ENCODE assay signal across 19 mouse cellular contexts in the genomic region with DNA sequence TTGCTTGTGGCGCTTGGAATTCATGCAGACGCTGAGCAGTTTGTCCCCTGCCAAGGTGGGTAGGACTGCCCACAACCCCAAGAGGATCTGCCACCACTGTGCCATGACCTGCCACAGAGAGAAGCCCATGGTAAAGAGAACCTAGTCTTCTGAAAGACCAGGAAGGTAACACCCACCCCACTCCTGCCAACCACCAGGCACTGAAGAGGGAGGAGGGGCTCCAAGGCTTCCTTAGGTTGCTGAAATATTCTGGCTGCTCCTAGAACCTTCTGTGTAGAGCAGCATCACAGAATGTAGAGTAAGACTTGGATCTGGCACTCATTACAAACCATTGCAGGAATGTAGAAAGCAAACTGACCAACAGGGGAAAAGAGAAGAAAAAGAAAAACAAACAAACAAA. TPM values are rescaled to one million over a fixed set of nuclear protein-coding genes. Genes with fewer than 3 reads are reported as not detected.
"Had no signal": no experiment of that assay in that cellular context is flagged by ENCODE, and none has a peak within 500 bp of the region (broad histone marks: within the 10 kb centered on the region; RNA-seq: fewer than 3 reads in every experiment).

No protein-coding gene starts in this region.

- H3K9ac ChIP-seq: liver, embryonic 15.5 days; lung, embryonic 14.5 days; midbrain, embryonic 12.5 days had no signal

- H3K27ac ChIP-seq: left cerebral cortex, adult 2 months; limb, embryonic 10.5 days; liver, embryonic 15.5 days; macrophage; midbrain, embryonic 12.5 days had no signal

- H3K4me3 ChIP-seq: left cerebral cortex, adult 2 months; limb, embryonic 10.5 days; liver, embryonic 15.5 days; megakaryocyte, embryonic 14.5 days; midbrain, embryonic 12.5 days had no signal

- H3K4me1 ChIP-seq: liver, embryonic 15.5 days had no signal

- H3K36me3 ChIP-seq: limb, embryonic 10.5 days; liver, embryonic 15.5 days; midbrain, embryonic 12.5 days had no signal

- DNase-seq: kidney, adult 8-10 months; lung, postnatal 14 days; retina, postnatal 1 day; right cerebral cortex, postnatal 4 days had no signal

- H3K4me2 ChIP-seq: liver, embryonic 11.5 days; liver, embryonic 15.5 days; lung, embryonic 14.5 days; midbrain, embryonic 12.5 days had no signal

- H3K27me3 ChIP-seq: liver, embryonic 15.5 days; midbrain, embryonic 12.5 days had no signal

- H3K9me3 ChIP-seq: limb, embryonic 10.5 days; liver, embryonic 15.5 days; megakaryocyte, embryonic 14.5 days; midbrain, embryonic 12.5 days had no signal

RNA-seq across cellular contexts. Expression of gene Izumo1r, which starts 1.3 kb away (rescaled TPM):
- total RNA-seq: layer of hippocampus, postnatal 25 days; left cerebral cortex, adult 2 months; left cerebral cortex, postnatal 14 days; midbrain, postnatal 0 days had no signal
- polyA plus RNA-seq: intestine, postnatal 0 days; kidney, embryonic 16.5 days; limb, embryonic 10.5 days; liver, embryonic 11.5 days; liver, embryonic 15.5 days; macrophage; midbrain, embryonic 12.5 days; midbrain, postnatal 0 days; neural tube, embryonic 11.5 days; stomach, embryonic 16.5 days had no signal

RNA-seq across cellular contexts. Expression of gene Gpr83, which starts 42.4 kb away (rescaled TPM):
- polyA plus RNA-seq: liver, embryonic 11.5 days had no signal
